Mouse (Mus musculus): ENCODE data around the gene Vmn1r42.
"Not testable (repeated sequence)": the region's sequence is repeated elsewhere in the genome, so short reads cannot be mapped to it uniquely, and the experiment has no call there.

Vmn1r42 gene

DNA sequence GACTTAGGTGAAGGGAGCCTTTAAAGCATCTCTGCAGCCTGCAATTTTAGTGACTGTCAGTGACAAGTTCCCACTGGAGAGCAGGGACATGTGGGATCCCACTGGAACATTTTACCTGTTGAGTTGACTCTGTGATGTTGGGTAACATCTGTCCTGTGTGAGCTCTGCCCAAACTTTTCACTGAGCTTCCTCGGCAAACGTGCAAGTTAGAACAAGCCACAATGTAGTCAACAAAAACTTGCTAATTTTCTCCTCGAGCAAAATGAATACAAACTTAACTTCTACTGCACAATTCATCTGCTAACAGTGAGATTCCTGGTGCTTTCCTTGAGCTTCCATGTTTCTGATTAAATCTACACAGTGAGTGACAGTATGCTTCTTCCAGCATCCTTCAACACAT is at the start of gene Vmn1r42, which contains the start of gene Vmn1r43:
Gene Vmn1r42 (minus strand): TSS at position 101 of the 400 bp plus-strand sequence.
Gene Vmn1r43 (minus strand): TSS at position 101 of the 400 bp plus-strand sequence.
- DNase-seq (ENCODE audit: low spot score): not testable (repeated sequence)

DNA sequence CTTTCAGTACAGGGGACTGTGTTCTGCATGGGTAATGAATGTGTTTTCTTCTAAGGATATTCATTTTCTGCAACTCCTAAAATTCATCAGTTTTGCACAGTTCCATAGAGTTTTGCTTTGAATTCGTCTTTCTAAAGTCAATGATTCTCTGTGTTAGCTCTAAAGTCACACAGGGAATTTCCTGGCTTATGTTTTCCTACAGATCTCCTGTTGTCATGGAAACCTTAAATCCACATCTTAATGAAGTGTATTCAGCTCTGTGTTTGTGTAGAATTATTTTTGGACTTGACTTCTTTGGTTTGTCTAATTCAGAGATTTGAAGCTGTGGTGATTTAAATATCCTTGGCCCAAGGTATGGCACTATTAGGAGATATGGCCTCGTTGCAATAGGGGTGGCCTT is 7.6 kb upstream of the Vmn1r42 start:
- no peak for DNase-seq (ENCODE audit: low spot score)

DNA sequence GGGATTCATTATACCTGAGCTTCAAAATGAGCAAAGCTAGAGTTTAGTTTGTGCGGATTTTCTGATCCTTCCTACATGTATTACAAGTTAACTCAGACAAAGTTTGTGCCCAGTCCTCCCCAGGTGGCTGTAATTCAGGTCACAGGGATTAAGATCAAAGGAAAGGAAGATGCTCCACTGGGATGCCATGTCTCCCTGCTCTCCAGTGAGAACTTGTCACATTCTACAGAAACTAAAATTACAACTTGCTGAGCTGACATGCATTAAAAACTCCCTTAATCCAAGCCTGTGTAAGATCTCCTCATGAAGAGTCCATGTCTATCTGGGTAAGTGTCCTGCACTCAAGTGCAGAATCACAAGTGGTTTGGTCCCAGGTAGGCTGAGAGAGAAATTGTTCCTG is 7.1 kb upstream of the Vmn1r42 start, which contains the start of gene Vmn1r44:
Gene Vmn1r44 (plus strand): TSS at position 301 of the 400 bp plus-strand sequence.
- DNase-seq (ENCODE audit: low spot score): no peak

DNA sequence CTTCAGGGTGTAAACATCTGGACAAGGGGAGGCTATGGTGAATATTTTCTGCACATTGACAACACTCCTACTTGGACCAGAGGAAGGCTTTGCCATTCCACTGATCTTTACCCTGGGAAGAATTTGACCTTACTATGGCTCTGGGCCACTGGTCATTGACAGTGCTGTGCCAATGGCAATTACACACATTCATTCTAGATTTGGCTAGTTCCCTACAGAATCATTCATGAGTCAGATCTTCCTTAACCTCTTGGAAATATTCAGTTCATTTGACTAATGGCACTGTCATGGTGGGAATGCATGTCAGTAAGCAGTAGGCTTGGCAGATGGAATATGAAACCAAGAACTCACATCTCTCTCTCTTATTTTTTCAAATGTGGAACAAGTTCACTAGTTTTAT is 4.7 kb upstream of the Vmn1r42 start:
- no peak for DNase-seq (ENCODE audit: low spot score)

DNA sequence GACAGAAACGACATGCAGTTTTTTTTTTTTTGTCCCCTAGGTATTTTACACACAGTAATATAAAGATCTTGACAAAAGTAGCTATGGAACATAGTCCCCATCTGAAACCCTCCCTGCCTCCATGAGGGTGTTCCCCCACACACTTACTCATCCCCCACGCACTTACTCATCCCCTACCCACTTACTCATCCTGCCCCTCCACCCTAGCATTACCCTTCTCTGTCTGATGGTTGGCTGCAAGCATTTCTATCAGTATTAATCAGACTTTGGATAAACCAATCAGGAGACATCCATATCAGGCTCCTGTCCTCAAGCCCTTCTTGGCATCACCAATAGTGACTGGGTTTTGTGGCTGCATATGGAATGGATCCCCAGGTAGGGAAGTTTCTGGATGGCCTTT is 750 bp upstream of the Vmn1r42 start:
- no peak for DNase-seq (ENCODE audit: low spot score)

DNA sequence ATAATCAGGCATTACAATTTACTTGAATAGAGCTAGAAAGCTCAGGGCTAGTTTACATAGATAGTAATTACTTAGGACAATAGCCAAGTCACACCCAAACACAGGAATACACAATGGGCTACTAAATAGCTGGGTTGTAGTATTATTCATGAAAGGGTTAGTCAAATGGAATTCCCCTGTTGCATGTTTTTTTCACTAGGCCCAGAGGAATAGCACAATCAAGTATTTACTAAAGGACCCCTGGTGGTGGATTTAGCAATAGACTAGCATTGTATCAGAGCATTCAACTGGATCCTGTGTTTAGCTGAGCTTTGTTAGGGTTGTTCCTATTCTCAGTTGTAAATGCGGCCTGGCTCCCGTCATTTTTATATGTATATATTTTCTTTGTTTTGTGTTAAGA is 8.2 kb downstream of the Vmn1r42 start:
- no peak for DNase-seq (ENCODE audit: low spot score)

DNA sequence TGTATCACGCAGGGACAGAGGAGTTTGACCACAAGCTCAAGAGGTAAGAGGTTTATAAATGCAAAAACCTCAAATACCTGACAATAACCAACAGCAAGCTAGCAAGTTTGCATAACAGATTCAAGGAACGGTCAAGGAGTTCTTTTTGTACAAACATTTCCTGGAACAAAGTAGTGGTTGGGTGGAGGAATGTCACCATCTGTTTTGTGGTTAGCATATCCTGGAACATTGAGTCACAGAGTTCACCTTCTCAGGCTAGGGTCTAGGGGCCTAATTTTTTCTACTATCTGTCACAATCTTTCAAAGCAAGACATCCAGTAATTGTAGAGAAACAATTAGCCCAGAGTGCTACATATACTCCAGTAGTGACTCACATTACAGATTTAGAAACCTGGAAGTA is 8.9 kb downstream of the Vmn1r42 start:
- no peak for DNase-seq (ENCODE audit: low spot score)

DNA sequence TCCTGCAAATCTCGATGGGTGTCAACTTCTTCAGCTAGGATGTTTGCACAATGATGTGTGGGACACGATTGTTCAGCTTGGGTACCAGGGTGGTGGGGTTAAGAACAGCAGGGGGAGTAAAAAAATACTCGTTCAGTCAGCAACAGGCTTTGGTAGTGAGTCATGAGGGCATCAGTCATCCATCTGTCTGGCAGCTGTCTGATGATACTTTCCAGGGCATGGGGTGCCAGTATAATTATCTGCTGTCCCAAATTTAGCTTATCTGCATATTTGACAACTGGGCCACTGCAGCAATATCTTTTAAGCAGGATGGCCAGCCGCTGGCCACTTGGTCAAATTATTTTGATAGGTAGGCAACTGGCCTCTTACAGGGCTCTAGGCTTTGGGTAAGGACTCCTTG is 12.4 kb downstream of the Vmn1r42 start:
- no peak for DNase-seq (ENCODE audit: low spot score)

DNA sequence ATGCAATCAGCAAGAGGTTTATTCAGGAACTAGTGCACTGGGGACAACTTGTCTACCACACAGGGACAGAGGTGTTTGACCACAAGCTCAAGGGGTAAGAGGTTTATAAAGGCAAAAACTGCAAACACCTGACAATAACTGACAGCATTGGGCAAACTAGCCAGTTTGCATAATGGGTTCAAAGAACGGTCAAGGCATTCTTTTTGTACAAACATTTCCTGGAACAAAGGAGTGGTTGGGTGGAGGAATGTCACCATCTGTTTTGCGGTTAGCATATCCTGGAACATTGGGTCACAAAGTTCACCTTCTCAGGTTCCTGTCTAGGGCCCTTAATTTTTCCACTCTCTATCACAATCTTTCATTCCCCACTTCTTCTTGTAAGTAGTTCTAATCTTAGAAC is 16.4 kb downstream of the Vmn1r42 start:
- DNase-seq (ENCODE audit: low spot score): no peak

DNA sequence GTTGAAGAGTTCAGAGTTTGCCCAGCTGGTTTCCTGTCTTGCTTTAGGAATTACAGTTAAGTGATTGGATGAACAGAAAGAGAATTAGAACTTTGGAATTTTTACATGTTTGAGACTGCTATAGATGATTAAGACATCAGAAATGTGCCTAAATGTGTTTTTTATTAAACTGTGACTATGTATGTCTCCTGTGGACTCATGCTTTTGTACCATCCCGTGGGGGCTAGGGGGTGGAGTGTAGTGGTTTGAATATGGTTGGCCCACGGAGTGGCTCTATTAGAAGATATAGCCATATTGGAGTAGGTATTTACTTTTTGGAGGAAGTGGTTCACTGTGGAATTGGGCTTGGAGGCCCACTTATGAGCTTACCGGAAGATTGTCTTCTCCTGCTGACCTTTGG is 18.7 kb downstream of the Vmn1r42 start:
- DNase-seq (ENCODE audit: low spot score): no peak
